Mouse (Mus musculus) stomach, postnatal 0 days (tissue): ENCODE data around the gene Fau. TPM values are rescaled to one million over a fixed set of nuclear protein-coding genes. Genes with fewer than 3 reads are reported as not detected.

Source experiments
- ATAC-seq: fragments of 200-750 bp; cut with Nextera tagmentation; 2 replicates; pipeline ENCODE4 v1.8.0; 2017; ENCODE audit not compliant: low FRiP score, low TSS enrichment
- DNase-seq: peaks from one replicate; pipeline ENCODE4 v3.0.0-alpha.2; 2016; ENCODE audit warnings: low spot score
- H3K27ac ChIP-seq: fragments of 300-500 bp; sonication (generic); replicated peaks from 2 replicates; pipeline ENCODE4 v1.5.1; 2014; ENCODE audit warnings: mild to moderate bottlenecking, control low read depth
- H3K27me3 ChIP-seq: fragments of 300-500 bp; sonication (generic); 2 replicates; pipeline ENCODE4 v1.6.1; 2014; ENCODE audit warnings: low read length; ENCODE audit not compliant: control insufficient read depth, insufficient read depth
- H3K36me3 ChIP-seq: fragments of 300-500 bp; sonication (generic); 2 replicates; pipeline ENCODE4 v1.6.1; 2014; ENCODE audit warnings: low read length, mixed read lengths; ENCODE audit not compliant: control insufficient read depth, insufficient read depth
- H3K4me1 ChIP-seq: fragments of 300-500 bp; sonication (generic); replicated peaks from 2 replicates; pipeline ENCODE4 v1.6.1; 2014; ENCODE audit warnings: antibody characterized with exemption; ENCODE audit not compliant: control insufficient read depth, insufficient read depth
- H3K4me2 ChIP-seq: fragments of 300-500 bp; sonication (generic); replicated peaks from 2 replicates; pipeline ENCODE4 v1.6.1; 2014; ENCODE audit warnings: low read depth, mild to moderate bottlenecking, control low read depth, moderate library complexity
- H3K4me3 ChIP-seq: fragments of 300-500 bp; sonication (generic); 2 replicates; pipeline ENCODE4 v1.5.1; 2014; ENCODE audit warnings: low read depth, low read length, control low read depth
- H3K9ac ChIP-seq: fragments of 300-500 bp; sonication (generic); 2 replicates; pipeline ENCODE4 v1.6.1; 2014; ENCODE audit warnings: mild to moderate bottlenecking, low read length, control low read depth, mixed read lengths
- H3K9me3 ChIP-seq: fragments of 300-500 bp; sonication (generic); 2 replicates; pipeline ENCODE4 v1.6.1; 2016; ENCODE audit warnings: low read length; ENCODE audit not compliant: control insufficient read depth
- CTCF ChIP-seq: IDR thresholded peaks from 2 replicates; pipeline ENCODE4 v1.5.1; 2016; ENCODE audit warnings: antibody characterized with exemption, low read depth, mild to moderate bottlenecking, moderate library complexity
- EP300 ChIP-seq: optimal IDR thresholded peaks from 2 replicates; pipeline ENCODE3; 2016; ENCODE audit warnings: antibody characterized with exemption
- WGBS: fragments of 180-500 bp; shearing (Covaris S2); extraction: QIAGEN DNeasy Blood & Tissue Kit; methylation state at CpG from one replicate; pipeline ENCODE4 v1.1.7; 2014; 5-methylcytosine and 5-hydroxymethylcytosine counted together
- polyA plus RNA-seq: library from polyadenylated mRNA; unstranded; fragments of >200 nt; fragmentation: Nextera tagmentation; extraction: Ambion mirVana; gene quantifications from 2 replicates; pipeline ENCODE4 v1.2.1, GENCODE M21; 2015

The Fau gene
- polyA plus RNA-seq, 1 experiment from 2014 or later: 857 TPM

DNA sequence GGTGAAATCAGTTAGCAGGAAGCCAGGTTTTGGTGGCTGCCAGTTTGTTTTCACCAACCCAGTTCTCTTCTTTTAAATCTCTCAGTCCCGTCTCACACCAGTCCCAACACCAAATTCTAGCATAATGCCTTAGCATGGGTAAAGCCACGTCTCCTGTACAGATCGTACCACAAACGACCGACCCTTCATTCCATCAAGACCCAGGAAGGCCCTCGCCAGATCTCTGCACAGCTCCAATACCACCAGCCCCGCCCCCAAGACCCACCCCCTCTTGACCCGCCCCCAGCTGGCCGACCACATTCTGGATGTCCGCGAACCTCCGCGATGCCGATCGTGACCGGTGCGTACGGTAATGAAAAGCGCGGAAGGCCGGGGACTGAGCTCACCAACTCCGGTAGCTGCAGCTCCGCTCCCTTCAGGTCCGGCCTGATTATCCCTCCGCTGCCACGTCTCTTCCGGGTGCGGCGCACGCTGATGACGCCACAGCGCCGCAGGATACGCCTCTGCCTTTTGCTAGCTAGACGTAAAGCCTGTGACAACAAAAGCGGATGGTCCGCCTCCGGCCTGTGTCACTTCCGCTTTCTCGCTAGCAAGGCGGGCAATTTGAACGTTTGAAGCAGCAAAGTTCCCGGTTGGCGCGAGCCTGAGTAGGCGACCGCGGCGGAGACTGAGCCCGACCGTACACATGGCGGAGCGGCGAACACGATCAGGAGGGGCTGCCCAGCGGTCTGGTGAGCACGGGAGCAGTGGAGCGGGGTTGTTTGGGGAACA lies 27.0 kb downstream of the Fau start, which contains the start of the genes Zfpl1 and Cdca5:
Zfpl1 (minus strand) TSS at position 479 of the 771 bp plus-strand sequence.
Cdca5 (plus strand) TSS at position 506 of the 771 bp plus-strand sequence.
- peak within 1 kb of the TSS; percentile 69 for H3K4me3 ChIP-seq
- TF ChIP-seq CTCF: 0 out of 2 replicates have a peak, but pooled peaks have one; percentile 1
- TF ChIP-seq EP300: no peak
- ATAC-seq (peak; percentile 91), DNase-seq (peak; percentile 96)
- H3K27me3 ChIP-seq: no peaks in the 10 kb centered on the region
- H3K36me3 ChIP-seq: peaks cover 8% of the 10 kb centered on the region
- no peaks in the 10 kb centered on the region for H3K9me3 ChIP-seq
- peaks cover 2% of the 10 kb centered on the region; the same call in 1 of the 2 replicates for H3K4me1 ChIP-seq
- H3K9ac ChIP-seq: peak within 1 kb of the TSS; percentile 79
- WGBS: under 1% methylated on average over 58 of the region's 58 CpGs
- H3K4me2 ChIP-seq: peak within 1 kb of the TSS; percentile 92
- peak within 1 kb of the TSS; percentile 86 for H3K27ac ChIP-seq

DNA sequence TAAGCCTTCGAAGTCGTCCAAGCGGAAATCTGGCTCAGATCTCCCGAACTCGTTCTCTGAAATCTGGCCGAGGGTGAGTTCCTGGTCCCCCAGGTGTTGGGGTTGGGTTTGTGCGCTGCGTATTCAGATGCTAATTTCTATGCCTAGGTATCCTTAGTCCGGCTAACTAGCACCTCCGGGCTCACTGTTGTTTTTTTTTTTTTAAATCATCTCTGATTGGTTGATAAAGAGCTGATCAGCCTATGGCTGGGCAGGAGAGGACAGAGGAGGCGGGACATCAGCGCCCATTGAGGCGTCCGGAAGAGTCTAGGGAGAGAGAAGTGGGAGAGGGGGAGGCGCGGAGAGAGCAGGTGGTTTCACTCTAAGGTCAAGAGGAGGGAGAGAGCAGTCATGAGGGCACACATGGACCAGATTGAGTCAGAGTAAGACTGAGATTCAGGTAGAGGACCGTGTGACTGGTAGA lies 27.8 kb downstream of the Fau start:
- Histone ChIP-seq H3K27ac (peak overlapping the region; percentile 63; the same call in 1 of the 2 replicates), H3K9me3 (no peaks in the 10 kb centered on the region), H3K27me3 (no peaks in the 10 kb centered on the region), H3K4me2 (peak overlapping the region; percentile 92), H3K4me1 (peaks cover 2% of the 10 kb centered on the region; the same call in 1 of the 2 replicates), H3K36me3 (peaks cover 9% of the 10 kb centered on the region), H3K4me3 (peak overlapping the region; percentile 69), H3K9ac (peak overlapping the region; percentile 60)
- DNase-seq (peak; percentile 77), ATAC-seq (peak; percentile 72)
- under 1% methylated on average over 17 of the region's 17 CpGs for WGBS
- TF ChIP-seq CTCF (no peak), EP300 (no peak)

GRCm38 (mm10) chr19:6088841-6089240 lies 31.2 kb downstream of the Fau start:
- H3K4me1 ChIP-seq: peaks cover under 1% of the 10 kb centered on the region; the same call in 1 of the 2 replicates
- H3K9ac ChIP-seq: no peak overlapping the region
- peaks cover 6% of the 10 kb centered on the region for H3K36me3 ChIP-seq
- TF ChIP-seq EP300: no peak
- no peak for TF ChIP-seq CTCF
- H3K4me3 ChIP-seq: no peak overlapping the region
- H3K27me3 ChIP-seq: no peaks in the 10 kb centered on the region
- ATAC-seq (no peak), DNase-seq (no peak)
- H3K9me3 ChIP-seq: no peaks in the 10 kb centered on the region
- no peak overlapping the region for H3K27ac ChIP-seq
- whole genome bisulfite sequencing: 91% methylated on average over 13 of the region's 13 CpGs
- H3K4me2 ChIP-seq: no peak overlapping the region

- no peak for ATAC-seq
- H3K36me3 ChIP-seq: peaks cover 6% of the 10 kb centered on the region
- no peak for TF ChIP-seq CTCF
These were observed 36.5 kb downstream of the Fau start, which contains the start of gene AC131692.1 for GRCm38 (mm10) chr19:6094119-6094518. Gene AC131692.1, plus strand, starts transcription at chr19:6094419.

DNA sequence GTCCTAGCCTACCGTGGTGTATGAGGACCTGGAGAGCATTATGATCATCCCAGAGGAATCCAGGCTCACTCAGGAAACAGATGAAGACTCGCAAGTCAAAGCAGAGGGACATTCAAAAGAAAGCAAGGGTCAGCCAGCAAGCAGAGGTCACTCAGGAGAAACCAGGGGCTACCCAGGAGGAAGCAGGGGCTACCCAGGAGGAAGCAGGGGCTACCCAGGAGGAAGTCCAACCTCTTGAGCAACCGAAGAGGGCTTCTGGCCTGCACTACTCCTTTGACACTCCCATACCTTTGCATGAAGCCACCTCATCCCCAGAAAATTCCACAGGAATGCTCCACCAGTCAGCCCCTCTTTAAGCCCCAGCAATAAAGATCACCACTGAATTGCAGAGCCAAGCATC lies 40.2 kb downstream of the Fau start:
- Histone ChIP-seq H3K27me3 (no peaks in the 10 kb centered on the region), H3K4me2 (no peak overlapping the region)
- WGBS: 85% methylated on average over 3 of the region's 3 CpGs

More at GRCm38 (mm10) chr19:6094119-6094518, 36.5 kb downstream of the Fau start, which contains the start of gene AC131692.1:
- Histone ChIP-seq H3K27ac (no peak within 1 kb of the TSS), H3K9me3 (no peaks in the 10 kb centered on the region), H3K27me3 (no peaks in the 10 kb centered on the region), H3K9ac (no peak within 1 kb of the TSS), H3K4me3 (no peak within 1 kb of the TSS), H3K4me2 (no peak within 1 kb of the TSS), H3K4me1 (no peaks in the 10 kb centered on the region)
- no peak for DNase-seq
- 85% methylated on average over 7 of the region's 7 CpGs for WGBS

GRCm38 (mm10) chr19:6101186-6101585 lies 43.5 kb downstream of the Fau start:
- H3K4me1 ChIP-seq: no peaks in the 10 kb centered on the region
- ATAC-seq (no peak), DNase-seq (no peak)
- 52% methylated on average over 6 of the region's 6 CpGs for WGBS
- H3K27ac ChIP-seq: no peak overlapping the region
- no peak overlapping the region; the same call in 1 of the 2 replicates for H3K9ac ChIP-seq
- no peak overlapping the region for H3K4me2 ChIP-seq
- TF ChIP-seq EP300: no peak
- no peak for TF ChIP-seq CTCF
- H3K27me3 ChIP-seq: no peaks in the 10 kb centered on the region
- H3K9me3 ChIP-seq: no peaks in the 10 kb centered on the region
- H3K4me3 ChIP-seq: no peak overlapping the region
- no peaks in the 10 kb centered on the region for H3K36me3 ChIP-seq

More for the DNA sequence above, 40.2 kb downstream of the Fau start:
- Histone ChIP-seq H3K9ac (no peak overlapping the region), H3K36me3 (no peaks in the 10 kb centered on the region), H3K9me3 (no peaks in the 10 kb centered on the region), H3K4me1 (no peaks in the 10 kb centered on the region), H3K4me3 (no peak overlapping the region), H3K27ac (no peak overlapping the region)
- DNase-seq (no peak), ATAC-seq (no peak)
- TF ChIP-seq CTCF: no peak
- no peak for TF ChIP-seq EP300
